Mouse (Mus musculus): ENCODE measurements around the gene Loxl4. TPM values are rescaled to one million over a fixed set of nuclear protein-coding genes. Genes with fewer than 3 reads are reported as not detected.

Loxl4 gene
- under 1 TPM; 0.17 TPM for polyA plus RNA-seq (2017; shearing (Covaris generic))

- no peak for ATAC-seq
Observed at GRCm38 (mm10) chr19:42612654-42613053, at the start of gene Loxl4. Gene Loxl4 (minus strand): TSS chr19:42612813.

- ATAC-seq: no peak
Observed at GRCm38 (mm10) chr19:42661430-42662164, 49.0 kb upstream of the Loxl4 start.

- no peak for ATAC-seq
Observed at GRCm38 (mm10) chr19:42660244-42660565, 47.6 kb upstream of the Loxl4 start.

GRCm38 (mm10) chr19:42659354-42660243 lies 47.0 kb upstream of the Loxl4 start:
- no peak for ATAC-seq

- no peak for ATAC-seq
Observed at GRCm38 (mm10) chr19:42658435-42659135, 46.0 kb upstream of the Loxl4 start.

GRCm38 (mm10) chr19:42657769-42658168 lies 45.2 kb upstream of the Loxl4 start:
- ATAC-seq: no peak

GRCm38 (mm10) chr19:42657306-42657705 lies 44.7 kb upstream of the Loxl4 start:
- no peak for ATAC-seq

GRCm38 (mm10) chr19:42655006-42655405 lies 42.4 kb upstream of the Loxl4 start:
- no peak for ATAC-seq

- ATAC-seq: no peak
Observed at GRCm38 (mm10) chr19:42653091-42653490, 40.5 kb upstream of the Loxl4 start.

- no peak for ATAC-seq
Observed at GRCm38 (mm10) chr19:42652425-42652824, 39.8 kb upstream of the Loxl4 start.

- no peak for ATAC-seq
Observed at GRCm38 (mm10) chr19:42640211-42640610, 27.6 kb upstream of the Loxl4 start.

- ATAC-seq: no peak
Observed at GRCm38 (mm10) chr19:42639544-42639943, 26.9 kb upstream of the Loxl4 start.

- no peak for ATAC-seq
Observed at GRCm38 (mm10) chr19:42638604-42639481, 26.2 kb upstream of the Loxl4 start.

- ATAC-seq: no peak
Observed at GRCm38 (mm10) chr19:42636631-42637030, 24.0 kb upstream of the Loxl4 start.

- ATAC-seq: no peak
Observed at GRCm38 (mm10) chr19:42633650-42634049, 21.0 kb upstream of the Loxl4 start.

GRCm38 (mm10) chr19:42632301-42632700 lies 19.7 kb upstream of the Loxl4 start:
- no peak for ATAC-seq

GRCm38 (mm10) chr19:42631541-42631961 lies 18.9 kb upstream of the Loxl4 start:
- ATAC-seq: no peak

- no peak for ATAC-seq
Observed at GRCm38 (mm10) chr19:42628068-42628467, 15.5 kb upstream of the Loxl4 start.

- no peak for ATAC-seq
Observed at GRCm38 (mm10) chr19:42613647-42614225, 1.1 kb upstream of the Loxl4 start.

GRCm38 (mm10) chr19:42613116-42613515 lies 503 bp upstream of the Loxl4 start:
- ATAC-seq: no peak

GRCm38 (mm10) chr19:42611746-42612145 lies 867 bp downstream of the Loxl4 start:
- no peak for ATAC-seq

GRCm38 (mm10) chr19:42609716-42610115 lies 2.9 kb downstream of the Loxl4 start:
- no peak for ATAC-seq
